Mouse (Mus musculus): ENCODE measurements around the gene Ostm1.

- TF ChIP-seq CTCF (IDR thresholded peaks at IDR 0.05; ENCODE audit: extremely low read depth, insufficient read length, insufficient replicate concordance, low read depth, low read length) (no peak), POLR2A (IDR thresholded peaks at IDR 0.05; ENCODE audit: low read depth, low read length) (no peak)
These were observed 131.1 kb downstream of the Ostm1 start for GRCm38 (mm10) chr10:42714676-42715075.
